Mouse (Mus musculus) lung, postnatal 14 days (tissue): ENCODE measurements around the gene Khdrbs1.
"Not testable (repeated sequence)": the region's sequence is repeated elsewhere in the genome, so short reads cannot be mapped to it uniquely, and the experiment has no call there.

ENCODE experiments used
- DNase-seq: peaks from one replicate; pipeline ENCODE4 v3.0.0; 2021

Khdrbs1 gene

GRCm38 (mm10) chr4:129743010-129743390 lies 897 bp upstream of the Khdrbs1 start:
- DNase-seq, result no peak

DNA sequence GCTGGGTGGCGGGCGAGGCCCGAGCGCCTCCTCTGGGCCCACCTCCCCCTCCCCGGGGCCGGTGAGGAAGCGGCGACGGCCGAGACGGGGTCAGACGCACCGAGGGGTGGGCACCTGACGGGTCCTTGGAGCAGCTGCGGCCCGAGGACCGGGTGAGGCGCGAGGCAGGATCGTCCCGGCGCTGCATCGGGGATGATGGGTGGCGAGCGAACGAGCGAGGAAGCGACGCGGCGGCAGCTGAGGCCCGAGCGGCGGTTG lies 200 bp downstream of the Khdrbs1 start:
- no peak for DNase-seq

GRCm38 (mm10) chr4:129741251-129741973 lies 691 bp downstream of the Khdrbs1 start:
- DNase-seq, result peak; percentile 49

DNA sequence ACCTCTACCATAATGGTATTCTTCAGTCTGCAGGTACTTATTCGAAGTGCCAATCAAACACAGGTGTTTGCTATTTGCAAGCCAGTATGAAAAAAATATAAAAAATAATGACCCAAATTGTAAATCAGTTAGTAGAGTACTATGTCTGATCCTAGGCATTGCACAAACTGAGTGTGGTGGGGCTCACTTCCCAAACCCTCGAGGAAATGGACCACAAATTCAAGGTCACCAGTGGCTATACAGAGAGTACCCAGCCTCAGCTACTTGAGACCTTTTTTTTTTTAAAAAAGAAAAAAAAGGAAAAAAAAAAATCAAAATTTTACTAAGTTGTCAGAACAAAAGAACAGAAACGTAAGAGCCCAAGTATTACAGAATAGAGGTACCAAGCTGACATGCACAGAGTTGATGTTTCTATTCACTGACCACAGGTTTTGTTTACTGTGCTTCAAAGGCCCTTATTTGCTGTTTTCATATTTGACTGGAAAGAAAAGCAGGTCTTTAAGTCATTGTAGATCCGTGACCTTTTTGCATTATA lies 2.9 kb downstream of the Khdrbs1 start:
- DNase-seq, result no peak

- no peak for DNase-seq
Measured at GRCm38 (mm10) chr4:129736173-129736572, 5.9 kb downstream of the Khdrbs1 start.

DNA sequence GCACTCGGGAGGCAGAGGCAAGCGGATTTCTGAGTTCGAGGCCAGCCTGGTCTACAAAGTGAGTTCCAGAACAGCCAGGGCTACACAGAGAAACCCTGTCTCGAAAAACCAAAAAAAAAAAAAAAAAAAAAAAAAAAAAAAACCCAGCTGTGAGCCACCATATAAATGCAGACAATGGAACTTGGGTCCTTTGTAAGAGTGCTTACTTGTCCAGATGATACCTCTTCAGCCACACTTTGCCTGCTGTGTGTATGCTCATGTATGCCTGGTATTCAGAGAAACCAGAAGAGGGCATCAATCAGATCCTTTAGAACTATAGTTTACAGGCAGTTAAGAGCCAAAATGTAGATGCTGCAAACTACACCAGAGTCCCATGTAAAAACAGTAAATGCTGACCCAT lies 6.6 kb downstream of the Khdrbs1 start:
- DNase-seq, result not testable (repeated sequence)

DNA sequence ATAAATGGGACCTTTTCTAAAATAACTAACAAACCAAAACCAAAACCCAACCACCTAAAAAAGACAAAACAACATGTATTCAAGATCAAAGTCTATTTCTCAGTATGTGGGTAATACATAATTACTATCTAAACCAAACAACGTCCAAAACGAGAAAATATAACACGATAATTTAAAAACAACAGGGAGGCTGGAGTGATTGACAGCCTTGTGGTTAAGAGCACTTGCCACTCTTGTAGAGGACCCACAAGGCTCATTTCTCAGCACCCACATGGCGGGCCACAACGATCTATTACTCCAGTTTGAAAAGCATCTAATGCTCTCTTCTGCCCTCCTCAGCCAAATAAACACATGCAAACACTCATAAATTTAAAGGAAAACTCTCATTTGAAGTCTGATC lies 10.7 kb downstream of the Khdrbs1 start:
- DNase-seq, result no peak

DNA sequence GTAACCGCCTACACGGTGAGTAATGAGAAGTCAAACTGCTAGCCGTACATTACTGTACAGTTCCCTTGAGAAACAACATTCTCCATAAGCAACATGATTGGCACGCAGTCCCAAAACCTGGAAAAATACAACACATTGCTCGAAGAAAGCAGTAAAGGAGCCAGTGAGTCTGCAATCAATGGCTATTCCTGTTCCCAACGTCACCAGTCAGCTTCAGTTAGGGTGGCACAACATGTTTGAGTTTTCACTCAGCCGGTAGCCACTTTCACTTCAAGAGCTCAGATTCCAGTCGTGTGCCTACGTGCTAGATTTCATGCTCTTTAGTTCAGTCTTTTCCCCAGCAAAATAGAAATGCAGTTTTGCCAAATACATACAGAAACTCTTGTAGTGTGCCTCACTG lies 25.8 kb downstream of the Khdrbs1 start:
- no peak for DNase-seq

DNA sequence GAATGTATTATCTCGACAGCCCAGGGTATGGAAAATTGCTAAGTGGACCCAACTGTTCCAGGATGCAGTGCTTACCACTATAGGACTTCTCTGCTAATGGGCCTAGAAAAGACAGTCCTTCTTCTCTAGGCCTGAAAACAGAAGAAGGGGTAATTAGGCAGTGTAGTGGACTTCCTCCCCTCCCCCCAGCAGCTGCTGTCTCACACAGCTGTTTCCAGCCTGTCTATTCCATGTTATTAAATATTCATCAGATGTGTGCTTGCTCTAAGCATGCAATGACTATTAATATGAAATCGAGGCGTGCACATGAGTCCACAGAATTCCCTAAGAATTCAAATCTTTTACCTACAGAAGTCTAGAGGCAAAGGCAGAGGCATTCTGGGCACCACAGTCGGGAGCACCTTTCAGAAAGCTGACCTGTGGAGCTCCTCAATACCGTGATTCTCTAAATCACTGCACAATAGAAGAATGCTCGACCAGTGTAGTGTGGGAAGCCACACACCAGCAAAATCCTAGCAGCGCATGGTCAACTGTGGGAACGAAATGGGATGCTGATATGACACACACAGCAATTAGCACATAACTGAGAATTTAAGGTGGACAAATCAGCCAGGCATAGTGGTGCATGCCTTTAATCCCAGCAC lies 32.5 kb downstream of the Khdrbs1 start:
- peak; percentile 12 for DNase-seq

- no peak for DNase-seq
Measured at GRCm38 (mm10) chr4:129706750-129707149, 35.4 kb downstream of the Khdrbs1 start.

DNA sequence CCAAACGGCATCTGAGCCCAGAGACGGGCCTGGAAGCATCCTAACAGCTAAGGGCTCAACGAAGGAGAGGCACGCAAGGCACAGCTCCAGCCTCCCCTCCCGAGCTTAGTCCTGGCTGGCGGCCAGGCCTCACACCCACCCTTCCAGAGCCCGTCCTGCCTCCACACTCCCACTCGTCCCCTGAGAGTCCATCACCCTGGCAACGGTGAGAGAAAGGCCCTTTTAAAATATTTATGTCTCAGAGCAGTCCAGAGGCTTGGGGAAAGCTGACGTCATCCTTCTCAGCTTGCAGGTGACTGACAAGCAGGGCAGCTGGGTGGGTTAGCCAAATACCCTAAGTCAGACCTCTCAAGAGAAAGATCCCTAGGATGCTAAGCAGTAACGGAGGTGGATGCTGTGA lies 39.6 kb downstream of the Khdrbs1 start:
- peak; percentile 54 for DNase-seq

DNA sequence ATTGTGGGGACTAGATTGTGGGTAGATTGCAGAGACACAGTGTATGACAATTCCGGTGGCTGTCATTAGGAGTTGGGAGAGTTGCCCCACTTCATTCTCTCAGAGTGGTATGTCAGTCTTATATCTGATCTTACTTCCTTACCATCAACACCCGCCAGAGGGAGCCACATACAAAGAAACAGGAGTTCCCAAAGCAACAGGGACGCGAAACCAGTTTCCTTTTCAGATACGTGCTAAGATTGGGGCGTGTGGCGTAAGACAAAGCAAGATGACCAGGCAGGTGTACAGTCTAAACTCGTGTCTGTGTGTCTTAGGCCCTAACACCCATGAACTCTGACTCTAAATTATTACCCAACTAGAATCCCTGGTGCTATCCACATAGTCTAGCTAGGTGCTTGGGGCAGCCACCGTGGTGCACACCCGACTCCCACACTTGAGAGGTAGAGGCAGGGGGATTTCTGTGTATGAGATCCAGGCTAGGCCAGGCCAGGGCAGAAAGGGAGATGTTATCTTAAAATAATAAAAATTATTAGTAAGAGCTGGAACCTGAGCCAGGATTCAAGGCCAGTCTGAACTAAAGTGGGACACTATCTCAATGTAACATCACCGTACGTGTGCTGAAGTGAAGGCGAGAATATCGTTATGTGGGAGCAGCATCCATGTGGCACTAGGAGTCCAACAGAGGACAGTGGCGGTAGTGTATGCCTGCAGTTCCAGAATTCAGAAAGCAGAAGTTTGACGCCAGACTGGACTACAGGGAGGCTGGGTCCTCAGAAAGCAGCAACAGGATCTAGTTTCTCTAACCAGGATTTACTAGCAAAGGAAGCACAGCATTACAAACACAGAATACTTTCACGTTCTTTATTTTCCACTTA lies 40.4 kb downstream of the Khdrbs1 start:
- peak; percentile 93 for DNase-seq

DNA sequence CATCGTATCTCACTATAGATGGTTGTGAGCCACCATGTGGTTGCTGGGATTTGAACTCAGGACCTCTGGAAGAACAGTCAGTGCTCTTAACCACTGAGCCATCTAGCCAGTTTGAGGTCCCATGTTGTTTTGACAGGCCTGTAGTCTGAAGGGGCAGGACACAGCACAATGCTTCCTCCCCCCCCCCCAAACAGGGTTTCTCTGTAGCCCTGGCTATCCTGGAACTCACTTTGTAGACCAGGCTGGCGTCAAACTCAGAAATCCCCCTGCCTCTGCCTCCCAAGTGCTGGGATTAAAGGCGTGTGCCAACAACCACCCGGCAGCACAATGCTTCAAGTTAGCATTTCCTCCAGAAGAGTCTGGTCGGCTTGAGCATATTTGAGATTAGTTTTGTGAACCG lies 41.4 kb downstream of the Khdrbs1 start:
- DNase-seq, result not testable (repeated sequence)

DNA sequence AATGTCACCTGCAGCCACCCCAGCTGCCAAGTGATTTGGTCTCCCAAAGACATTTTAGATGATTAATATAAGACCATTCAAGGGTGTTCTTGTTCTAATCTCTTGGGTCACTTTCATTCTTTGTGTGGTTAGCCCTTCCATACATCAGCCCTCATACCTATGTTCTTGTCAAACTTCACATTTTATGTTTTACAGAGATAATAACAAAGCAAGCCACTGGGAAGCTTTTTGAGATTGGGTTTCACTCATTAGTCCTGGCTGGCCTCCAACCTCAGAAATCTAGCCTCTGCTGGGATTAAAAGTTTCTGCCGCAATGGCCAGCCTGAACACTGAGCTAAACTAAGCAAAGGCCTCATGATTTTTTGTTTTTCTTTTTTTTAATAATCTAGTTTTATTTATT lies 41.9 kb downstream of the Khdrbs1 start:
- DNase-seq, result no peak

DNA sequence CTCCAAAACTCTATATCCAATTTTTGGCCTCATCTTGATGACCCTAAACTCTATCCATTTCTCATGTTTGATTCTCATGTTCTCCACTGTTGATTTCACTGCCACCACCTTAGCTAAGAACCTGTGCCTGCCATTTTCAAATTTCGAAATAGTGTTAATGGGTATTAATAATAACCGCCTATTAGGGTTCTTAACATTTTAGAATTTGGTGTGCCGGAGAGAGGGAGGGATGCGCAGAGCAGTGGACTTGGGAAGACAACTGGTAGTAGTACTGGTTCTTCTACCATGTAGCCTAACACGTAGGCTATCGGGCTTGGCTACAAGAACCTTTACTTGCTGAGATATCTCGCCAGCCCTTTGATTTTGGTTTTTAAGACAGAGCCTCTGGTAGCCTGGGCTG lies 44.9 kb downstream of the Khdrbs1 start:
- DNase-seq, result no peak

- DNase-seq, result peak; percentile 90
Measured at GRCm38 (mm10) chr4:129696158-129696985, 45.7 kb downstream of the Khdrbs1 start, which contains the start of gene Tmem39b. TSS of gene Tmem39b (minus strand) at chr4:129696838.

- no peak for DNase-seq
Measured at GRCm38 (mm10) chr4:129695815-129696157, 46.3 kb downstream of the Khdrbs1 start.

- DNase-seq, result no peak
Measured at GRCm38 (mm10) chr4:129684531-129684930, 57.6 kb downstream of the Khdrbs1 start.

- no peak for DNase-seq
Measured at GRCm38 (mm10) chr4:129683901-129684493, 58.1 kb downstream of the Khdrbs1 start.

DNA sequence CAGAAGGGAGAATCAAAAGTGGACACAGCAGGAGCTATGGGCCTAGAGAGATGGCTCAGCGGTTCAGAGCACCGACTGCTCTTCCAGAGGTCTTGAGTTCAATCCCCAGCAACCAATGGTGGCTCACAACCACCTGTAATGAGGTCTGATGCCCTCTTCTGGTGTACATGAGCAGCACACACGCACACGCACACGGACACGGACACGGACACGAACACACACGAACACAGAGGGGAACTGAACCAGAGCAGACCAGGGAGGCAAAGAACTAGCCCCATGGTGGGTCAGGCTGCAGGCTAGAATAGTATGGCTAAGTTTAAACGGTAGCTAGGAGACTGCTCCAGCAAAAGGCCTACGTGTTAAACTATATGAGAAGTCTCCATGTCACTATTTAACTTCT lies 60.3 kb downstream of the Khdrbs1 start:
- no peak for DNase-seq

GRCm38 (mm10) chr4:129672878-129673449 lies 69.1 kb downstream of the Khdrbs1 start:
- no peak for DNase-seq
